Mouse (Mus musculus): Measurements from ENCODE around the gene Gng12.

GRCm38 (mm10) chr6:66948111-66948510, 51.9 kb downstream of the Gng12 start:
- no peak for TF ChIP-seq CTCF (IDR thresholded peaks at IDR 0.05; ENCODE audit: low read depth)
- TF ChIP-seq EP300 (IDR thresholded peaks at IDR 0.05; ENCODE audit: low read depth): no peak

All from heart, postnatal 0 days (tissue).